Mouse (Mus musculus): ENCODE measurements around the gene Slc6a5.
A peak's percentile ranks its signal among the peaks of the same experiment; 100 is the strongest.
"Not testable (repeated sequence)": the region's sequence is repeated elsewhere in the genome, so short reads cannot be mapped to it uniquely, and the experiment has no call there.

Slc6a5 gene

DNA sequence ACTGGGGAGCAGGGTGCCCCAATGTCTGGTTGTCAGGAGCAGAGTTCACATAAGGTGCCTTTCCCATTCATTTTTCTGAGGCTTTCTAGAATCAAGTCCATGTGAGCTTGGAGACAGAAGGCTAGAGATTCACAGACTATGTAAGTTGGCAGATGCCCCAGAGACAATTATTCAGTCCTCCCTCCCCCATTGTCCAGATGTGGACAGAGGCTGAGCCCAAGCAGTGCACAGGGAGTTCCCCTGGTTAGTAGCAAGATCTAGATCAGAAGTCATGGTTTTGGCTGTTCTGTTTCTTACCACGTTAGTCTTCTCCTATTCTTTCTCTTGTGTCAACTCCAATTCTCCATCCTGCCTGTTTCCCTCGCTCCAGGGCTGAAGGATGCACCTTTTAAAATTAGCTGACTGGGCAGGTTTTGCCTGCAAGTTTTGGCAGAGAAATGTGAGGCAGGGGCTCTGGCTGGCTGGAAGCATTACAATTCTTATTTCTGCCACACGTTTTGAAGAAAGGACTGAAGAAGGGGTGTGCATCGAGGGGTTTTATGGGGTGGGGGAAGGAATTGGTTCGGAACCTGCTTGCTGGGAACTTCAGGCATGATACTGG, 3.9 kb downstream of the Slc6a5 start:
- no peak for DNase-seq (ENCODE audit: low spot score)

DNA sequence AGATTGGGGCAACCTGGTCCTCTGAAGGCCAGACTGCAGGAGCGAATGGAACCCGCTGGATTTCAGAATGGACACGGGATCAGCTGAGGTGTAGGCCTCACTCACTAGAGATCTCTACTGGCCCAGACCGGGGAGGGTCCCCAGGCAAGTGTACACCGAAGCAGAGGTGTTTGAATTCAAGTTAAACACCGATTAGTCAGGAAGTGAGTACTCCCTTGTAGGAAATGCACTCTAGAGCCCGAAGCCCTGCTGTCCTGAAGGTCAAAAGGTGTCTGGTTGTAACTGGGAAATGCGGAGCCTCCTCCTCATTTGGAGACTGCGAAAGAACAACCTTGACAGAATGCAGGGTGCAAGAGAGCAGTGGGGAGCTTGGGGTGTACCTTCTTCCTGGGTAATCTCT, 5.0 kb downstream of the Slc6a5 start:
- DNase-seq (ENCODE audit: low spot score): no peak

DNA sequence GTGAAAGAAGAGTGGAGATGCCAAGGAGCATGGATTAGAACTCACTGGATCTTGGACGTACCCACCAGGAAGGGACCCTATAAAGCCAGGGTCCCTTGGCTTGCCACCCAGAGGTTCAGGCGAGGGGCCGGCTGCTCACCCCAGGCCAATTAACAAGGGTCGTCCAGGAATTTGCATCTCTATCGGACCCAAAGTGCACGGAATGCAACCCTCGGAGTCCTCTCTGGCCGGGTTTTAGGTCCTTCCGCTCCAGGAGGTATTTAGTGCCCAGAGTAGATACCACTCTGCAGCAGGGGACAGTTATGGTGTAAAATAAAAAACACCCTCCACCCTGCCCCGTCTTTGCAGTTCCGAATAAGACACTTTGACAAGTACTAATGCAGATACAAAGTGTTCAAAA, 5.5 kb downstream of the Slc6a5 start:
- DNase-seq (ENCODE audit: low spot score): no peak

DNA sequence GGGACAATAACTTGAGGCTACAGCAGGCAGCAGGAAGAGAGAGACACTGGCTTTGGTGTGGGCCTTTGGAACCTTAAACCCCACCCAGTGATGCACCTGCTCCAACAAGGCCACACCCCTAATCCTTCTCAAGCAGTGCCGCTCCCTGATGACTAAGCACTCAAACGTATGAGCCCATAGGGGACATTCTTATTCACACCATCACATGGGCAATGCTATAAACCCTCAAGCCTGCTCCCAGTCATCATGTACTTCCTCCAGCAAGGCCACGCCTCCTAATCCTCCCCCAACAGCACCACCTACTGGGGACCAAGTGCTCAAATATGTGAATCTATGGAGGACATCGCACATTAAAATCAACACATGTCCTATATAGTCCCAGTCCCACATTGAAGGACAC, 9.5 kb downstream of the Slc6a5 start:
- DNase-seq (ENCODE audit: low spot score): no peak

DNA sequence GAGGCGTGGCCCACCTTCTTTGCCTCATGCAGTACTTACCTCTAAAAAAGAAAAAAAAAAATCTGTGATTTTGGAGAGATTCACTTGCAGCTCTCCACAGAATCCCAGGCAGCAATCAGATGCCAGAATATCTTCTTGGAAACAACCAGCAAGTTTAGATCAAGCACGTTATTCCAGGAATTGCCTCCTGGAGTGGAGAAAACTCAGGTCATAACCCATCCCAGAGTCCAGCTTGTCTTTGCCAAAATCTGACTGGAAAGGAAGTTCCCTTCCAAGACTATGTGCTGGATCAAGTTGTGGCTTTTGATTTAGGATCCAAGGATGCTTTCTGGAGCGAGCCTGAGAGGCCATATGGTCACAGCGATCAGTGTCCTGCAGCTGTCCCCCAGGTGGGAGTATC, 10.8 kb downstream of the Slc6a5 start:
- DNase-seq (ENCODE audit: low spot score): no peak

DNA sequence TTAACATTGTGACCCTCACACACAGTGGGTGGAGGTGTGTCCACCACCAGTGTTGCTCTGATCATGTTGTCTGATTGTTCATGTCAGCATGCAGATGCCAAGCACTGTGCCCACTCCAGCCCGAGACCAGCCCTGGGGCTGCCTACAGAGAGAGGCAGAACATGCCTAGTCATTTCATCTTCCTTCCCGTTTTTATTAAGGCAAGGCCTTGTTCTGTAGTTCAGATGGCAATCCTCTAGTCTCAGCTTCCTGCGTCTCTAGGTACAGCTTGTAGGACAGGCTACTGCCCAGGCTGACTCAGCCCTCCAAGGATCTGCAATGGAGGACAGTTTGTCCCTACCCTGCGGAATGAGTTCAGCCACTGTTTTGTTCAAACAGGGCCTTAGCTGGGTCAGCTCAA, 13.0 kb downstream of the Slc6a5 start:
- no peak for DNase-seq (ENCODE audit: low spot score)

DNA sequence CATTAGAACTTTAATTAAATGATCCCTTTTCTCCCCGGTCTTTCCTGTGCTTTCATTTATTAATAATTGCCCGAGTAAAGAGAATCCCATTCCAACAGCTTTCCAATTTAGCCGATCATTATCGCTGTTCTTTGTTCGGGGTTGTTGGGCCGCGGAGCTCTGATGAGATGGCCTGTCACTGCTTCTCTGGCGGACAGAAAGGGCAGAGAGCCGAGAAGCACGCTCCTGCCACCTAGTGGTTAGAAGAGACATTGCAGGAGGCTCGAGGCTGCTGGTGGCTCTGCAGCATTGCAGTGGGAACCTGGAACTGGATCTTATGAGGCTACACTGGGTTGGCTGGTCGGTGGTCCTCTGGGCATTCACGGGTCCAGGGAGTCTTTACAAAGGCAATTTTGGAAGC, 13.4 kb downstream of the Slc6a5 start:
- DNase-seq (ENCODE audit: low spot score): peak; percentile 99

DNA sequence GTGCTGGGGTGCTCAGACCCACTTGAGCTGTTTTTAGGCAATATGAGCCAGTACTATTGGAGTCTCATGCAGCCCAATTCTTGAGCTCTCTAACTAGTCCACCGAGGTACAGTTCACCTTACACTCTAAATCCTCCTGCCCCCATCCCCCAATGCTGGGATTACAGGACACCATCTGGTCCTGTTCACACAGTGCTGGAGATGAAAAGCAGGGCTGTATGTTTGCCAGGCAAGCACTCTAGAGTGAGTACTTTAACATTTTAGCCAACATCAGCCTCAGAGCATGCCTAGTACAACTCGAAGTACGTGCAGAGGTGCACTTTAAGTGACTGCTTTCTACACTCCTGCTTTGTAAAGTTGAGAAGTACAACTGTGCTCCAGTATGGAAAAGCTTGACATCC, 18.6 kb downstream of the Slc6a5 start:
- DNase-seq (ENCODE audit: low spot score): no peak

DNA sequence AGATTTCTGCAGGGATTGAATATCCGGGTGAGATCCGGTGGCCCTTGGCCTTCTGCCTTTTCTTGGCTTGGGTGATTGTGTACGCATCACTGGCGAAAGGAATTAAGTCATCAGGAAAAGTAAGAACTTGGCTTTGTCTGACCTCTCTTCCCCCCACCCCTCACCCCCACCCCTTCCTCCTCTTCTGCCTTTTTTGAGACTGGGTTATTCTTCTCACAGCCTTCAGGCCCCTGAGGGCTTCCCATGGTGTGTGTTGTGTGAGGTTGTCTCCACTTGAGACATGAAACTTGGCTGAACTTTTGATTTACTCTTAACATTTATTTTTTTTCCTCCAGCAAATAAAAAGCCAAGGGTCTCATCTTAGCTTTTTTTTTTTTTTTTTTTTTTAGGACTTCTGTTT, 20.1 kb downstream of the Slc6a5 start:
- DNase-seq (ENCODE audit: low spot score): no peak

DNA sequence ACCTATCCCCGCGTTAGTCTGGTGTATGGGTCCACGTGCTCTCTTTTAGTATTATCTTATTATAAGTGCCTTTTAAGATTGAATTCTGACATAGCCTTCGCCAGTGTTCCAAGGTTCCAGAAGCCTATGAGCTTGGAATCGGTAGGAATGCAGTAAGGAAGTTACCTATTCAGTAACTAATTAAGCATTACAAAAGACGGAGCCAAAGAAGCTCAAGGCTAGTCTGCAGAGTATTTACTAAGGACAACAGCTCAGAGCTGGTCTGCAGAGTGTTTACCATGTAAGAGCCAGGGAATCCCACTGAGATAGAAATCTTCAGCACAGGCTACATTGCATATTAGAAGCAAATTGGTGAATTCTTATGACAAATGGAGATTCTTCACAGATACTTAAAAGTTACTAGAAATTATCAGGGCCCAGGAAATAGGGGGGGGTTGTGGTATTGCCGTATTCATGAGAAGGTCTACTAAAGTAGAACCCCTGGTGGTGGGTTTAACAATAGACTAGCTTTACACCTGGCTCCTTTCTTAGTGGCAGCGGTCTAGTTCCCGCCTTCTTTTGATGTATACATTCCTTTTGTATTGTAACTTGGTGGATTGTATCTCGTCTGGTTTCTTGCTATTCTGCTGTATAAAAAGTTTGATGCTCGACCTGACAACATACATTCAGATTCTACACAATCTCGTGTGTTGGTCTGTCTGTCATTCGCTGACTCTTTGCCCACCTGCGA, 23.6 kb downstream of the Slc6a5 start:
- DNase-seq (ENCODE audit: low spot score): not testable (repeated sequence)

DNA sequence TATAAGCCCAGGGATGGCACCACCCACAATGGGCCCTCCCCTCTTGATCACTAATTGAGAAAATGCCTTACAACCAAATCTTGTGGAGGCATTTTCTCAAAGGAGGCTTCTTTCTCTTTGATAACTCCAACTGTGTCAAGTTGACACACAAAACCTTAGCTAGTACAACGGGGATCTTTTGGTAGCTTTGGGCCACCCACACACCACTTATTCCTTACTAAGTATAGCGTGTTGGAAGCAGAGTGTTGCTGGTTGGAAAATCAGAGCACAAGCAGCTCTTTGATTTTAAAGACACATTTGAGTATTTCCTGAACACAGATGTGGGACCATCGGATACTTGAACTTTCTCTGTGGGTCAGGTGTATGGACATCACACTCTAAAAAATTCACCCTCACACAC, 26.9 kb downstream of the Slc6a5 start:
- DNase-seq (ENCODE audit: low spot score): no peak

DNA sequence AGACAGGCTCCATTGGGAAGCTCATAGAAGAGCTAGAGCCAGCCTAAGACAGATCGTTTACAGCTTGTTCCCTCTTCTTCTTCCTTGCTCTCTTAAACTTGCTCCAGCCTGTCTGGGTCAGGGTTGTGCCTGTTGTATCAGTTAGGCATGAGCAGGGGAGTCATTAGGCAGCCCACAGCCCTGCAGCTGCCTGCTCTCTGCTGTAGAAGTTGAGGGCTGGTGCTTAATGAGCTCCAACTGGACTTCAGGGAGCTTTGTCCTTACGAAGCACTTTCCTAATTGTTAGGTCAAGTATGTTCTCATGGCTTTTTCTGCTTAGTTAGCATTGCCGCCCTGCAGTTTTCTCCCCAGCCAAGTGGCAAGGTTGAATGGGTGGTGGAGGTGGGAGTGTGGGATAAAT, 32.1 kb downstream of the Slc6a5 start:
- DNase-seq (ENCODE audit: low spot score): peak; percentile 76

DNA sequence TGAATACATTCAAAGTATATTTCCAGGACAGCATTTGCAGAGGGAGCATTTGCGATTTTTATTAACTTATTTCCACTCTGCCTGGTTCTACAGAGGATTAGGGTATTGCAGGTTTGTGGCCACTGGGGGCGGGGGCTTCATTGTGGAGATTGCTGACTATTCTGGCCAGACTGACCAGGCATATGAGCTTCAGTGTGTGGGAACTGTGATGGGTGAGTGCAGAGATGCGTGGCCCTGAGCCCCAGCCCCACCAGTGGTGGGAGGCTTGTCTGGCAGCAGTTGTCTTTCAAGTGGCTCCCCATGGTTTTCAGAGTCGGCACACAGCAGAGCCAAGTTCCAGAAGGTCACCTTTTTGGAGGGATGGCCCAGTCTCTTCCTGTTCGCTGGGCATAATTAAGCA, 32.5 kb downstream of the Slc6a5 start:
- DNase-seq (ENCODE audit: low spot score): peak; percentile 67

DNA sequence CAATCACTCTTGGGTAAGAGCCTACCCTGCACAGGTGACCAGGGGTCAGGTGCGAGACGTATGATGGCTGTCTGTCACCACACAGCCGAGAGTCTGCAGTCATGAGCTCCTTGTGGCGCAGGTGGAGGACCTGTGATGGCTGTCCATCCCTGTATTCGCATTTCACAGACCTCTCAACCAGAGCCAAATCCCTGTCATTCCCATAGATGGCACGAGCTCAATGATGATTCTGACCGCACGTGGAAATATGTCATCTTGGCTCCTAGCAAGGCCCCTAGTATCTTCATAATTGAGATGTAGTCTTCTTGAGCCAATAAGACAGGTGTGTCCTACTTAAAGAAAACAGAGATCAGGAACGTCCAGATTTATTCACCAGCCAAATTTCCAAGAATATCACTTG, 36.7 kb downstream of the Slc6a5 start:
- DNase-seq (ENCODE audit: low spot score): no peak

DNA sequence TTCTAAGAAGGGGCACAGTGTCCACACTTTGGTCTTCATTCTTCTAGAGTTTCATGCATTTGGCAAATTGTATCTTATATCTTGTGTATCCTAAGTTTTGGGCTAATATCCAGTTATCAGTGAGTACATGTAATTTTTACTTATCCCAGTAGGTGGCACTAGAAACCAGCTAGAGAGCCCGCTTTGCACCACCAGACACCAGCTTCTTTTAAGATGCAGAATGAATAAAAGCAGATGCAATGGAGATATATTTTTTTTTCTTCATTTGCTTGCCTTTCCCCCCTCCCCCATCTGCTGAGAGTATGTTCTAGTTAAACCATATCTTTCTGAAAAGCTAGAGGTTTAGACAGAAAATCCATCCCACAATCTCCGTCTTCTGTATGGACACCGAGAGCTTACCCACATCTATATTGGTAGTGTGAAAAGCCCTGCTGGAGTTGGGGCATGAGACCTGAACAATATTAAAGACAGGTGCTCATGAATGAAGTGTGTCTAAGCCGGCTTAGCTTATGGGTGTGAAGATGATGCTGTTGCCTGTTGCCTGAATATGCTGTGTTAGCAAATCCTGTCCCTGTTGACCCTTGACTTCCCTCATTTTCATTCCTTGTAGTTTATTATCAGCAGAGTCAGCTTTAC, 43.7 kb downstream of the Slc6a5 start:
- peak; percentile 83 for DNase-seq (ENCODE audit: low spot score)

DNA sequence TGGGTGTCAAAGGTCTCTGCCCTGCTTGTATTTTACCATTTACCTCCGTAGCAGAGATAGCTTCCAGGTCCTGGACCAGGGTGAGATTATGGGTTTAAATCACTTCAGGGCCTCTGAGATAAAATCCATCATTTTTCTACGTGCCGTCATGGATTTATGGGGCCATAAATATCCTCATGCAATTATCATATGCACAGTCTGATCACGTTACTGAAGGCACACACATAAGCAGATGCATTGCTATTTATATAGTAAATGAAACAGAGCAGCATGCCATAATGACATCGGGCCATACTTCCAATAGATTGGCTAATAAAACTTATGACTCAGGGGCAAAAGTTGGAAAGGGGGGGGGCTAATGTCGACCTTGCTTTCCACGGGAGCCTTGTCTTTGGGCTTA, 44.9 kb downstream of the Slc6a5 start:
- no peak for DNase-seq (ENCODE audit: low spot score)

DNA sequence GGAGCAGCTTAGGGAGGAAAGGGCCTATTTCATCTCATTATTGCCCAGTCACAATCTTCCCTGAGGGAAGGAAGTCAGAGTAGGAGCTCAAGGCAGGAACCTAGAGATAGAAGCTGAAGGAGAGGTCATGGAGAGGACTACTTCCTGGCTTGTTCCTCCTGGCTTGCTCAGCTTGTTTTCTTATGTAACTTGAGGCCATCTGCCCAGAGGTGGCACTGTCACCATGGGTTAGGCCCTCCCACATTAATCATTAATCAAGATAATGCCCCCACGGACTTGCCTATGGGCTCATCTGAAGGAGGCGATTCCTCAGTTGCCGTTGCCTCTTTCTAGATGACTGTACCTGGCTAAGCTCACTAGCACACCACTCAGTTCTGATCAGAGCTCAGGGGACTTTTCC, 47.2 kb downstream of the Slc6a5 start:
- DNase-seq (ENCODE audit: low spot score): no peak

DNA sequence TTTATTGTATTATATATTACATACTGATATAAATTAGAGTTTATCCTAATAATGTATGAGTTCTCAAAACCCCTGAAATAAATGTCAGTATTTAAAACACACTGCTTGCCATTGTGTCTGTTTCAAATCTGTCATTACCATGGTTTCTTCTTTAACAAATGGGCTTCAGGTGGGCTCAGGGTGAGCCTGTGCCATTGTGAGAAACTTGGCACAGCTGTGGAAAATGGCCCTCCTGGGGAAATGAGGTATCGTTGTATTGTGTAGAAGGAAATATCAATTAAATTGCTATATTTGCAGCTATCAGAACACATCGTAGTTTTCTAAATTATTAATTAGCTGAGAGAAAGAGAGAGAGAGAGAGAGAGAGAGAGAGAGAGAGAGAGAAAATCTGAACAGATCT, 53.8 kb downstream of the Slc6a5 start:
- DNase-seq (ENCODE audit: low spot score): no peak

DNA sequence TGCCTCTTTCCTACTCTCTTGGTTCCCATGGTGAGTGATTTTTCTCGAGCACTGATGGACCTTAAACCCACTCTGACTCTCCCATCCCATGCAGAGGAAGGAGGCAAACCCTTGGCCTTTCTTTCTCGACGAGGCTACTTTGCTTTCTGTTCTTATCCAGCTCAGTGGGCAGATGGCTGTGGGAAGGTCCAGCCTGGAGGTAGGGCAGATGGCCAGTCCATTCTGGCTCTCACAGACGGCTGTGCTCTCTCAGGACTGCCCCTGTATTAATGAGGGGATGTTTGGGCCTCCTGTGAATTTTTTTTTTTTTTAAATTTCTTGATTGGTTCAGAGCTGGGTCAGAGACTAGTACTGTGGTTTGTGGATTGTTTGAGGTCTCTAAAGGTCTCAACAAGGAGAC, 59.6 kb downstream of the Slc6a5 start:
- DNase-seq (ENCODE audit: low spot score): peak; percentile 59

DNA sequence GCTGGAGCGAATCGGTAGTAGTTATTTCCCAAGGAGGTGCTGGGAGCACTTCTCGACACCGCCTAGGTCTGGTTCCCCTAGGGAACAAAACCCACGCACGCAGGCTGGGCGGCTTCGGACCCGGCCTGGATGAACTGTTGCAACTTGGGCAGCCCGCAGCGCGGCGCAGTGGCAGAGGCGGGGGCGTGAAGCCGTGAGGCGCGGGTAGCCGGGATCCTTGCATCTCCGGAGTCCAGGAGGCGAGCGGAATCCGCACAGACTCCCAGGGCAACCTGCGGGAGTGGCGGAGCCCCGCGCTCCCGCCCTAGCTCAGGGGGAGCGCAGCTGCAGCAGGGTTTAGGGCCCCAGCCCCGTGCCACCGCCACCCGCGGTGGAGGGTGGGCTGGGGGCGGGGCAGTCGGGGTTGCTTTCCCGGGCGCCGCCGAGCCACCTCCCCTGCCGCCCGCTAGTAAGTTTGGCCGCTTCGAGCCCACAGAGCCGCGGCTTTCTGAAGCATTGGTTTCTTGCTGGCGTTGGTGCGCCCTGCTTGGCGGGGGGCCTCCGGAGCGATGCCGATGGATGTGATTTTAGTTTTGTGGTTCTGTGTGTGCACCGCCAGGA, 65.0 kb downstream of the Slc6a5 start, which contains the start of gene Nell1:
Gene Nell1, plus strand, starts transcription at position 24 of the 600 bp plus-strand sequence.
- DNase-seq (ENCODE audit: low spot score): peak; percentile 66

DNA sequence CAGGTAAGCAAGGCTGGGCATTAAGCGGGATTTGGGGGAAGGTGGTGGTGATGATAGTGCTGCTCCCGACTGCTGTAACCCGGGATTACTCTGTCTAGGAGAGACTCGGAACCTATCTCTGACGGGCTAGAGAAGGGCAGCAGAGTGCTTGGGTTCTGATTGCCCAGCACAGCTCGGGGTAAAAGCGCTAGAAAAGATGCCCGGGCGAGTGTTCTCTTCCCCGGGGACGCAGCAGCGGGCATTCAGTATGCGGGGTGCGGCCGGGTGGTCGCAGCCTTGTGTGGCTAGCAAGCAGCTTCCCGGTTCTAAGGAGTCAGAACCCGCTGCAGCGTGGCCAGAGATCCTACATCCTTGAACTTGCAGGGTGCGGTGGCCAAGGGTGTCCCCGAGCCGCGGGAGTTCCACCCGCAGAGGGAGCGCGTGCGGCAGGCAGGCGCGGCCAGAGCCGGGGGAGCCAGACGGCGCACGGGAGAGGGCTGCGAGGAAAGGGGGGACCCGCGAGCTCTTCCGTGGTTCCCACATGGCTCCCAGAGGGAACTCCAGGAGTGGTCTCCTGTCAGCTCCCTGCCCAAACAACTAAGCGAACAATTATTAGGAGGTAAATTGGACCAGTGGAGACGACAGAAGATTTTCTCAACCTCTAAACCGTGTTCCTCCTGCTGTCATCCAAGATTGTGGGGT, 65.6 kb downstream of the Slc6a5 start:
- peak; percentile 37 for DNase-seq (ENCODE audit: low spot score)

DNA sequence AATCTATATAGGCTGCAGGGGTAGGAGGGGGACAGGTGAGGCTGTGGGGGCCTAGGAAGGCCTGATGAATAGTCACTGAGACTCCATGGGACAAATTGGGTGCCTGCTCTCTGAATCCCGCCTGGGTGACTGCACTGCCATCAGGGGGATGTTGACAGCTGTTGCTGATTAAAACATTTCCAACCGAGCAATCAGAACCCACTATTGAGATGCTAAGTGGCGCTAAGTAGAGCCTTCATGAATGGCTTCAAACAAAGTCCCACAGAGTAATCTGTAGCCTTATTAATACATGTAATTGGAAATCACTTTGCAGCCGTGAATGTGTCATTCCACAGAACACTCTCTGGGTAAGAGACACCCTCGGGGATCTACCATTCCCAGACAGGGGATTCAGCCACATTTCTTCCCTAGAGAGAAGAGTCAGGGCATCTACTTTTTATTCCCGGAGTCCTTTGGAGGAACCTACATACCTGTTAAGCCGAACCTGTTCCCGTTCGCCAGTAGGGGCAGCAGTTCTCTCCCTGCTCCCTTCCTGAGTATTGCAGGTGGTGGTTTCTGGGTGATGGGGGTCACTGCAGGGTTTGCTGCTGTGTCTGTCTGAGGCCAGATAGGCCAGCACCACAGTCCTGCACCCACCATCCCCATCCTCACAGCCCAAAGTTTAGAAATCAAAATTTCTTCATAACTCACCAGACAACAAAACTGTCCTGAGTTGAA, 71.7 kb downstream of the Slc6a5 start:
- peak; percentile 30 for DNase-seq (ENCODE audit: low spot score)

All from retina, embryonic 14.5 days (tissue).